18 mouse cellular contexts compared by ENCODE assay signal in genomic region chr16:38592026-38592678, GRCm38 (mm10). TPM values are rescaled to one million over a fixed set of nuclear protein-coding genes. Genes with fewer than 3 reads are reported as not detected.
DNase-seq lines count a peak whose midpoint lies in the region; ATAC-seq and TF ChIP-seq lines count a peak whose summit lies in the region.
"Had no signal": no experiment of that assay in that cellular context is flagged by ENCODE, and none has a peak within 500 bp of the region (broad histone marks: within the 10 kb centered on the region; RNA-seq: fewer than 3 reads in every experiment).

No protein-coding gene starts in this region.

- 80% methylated on average over 12 of the region's 12 CpGs for WGBS in forebrain, embryonic 13.5 days
- WGBS in forebrain, embryonic 11.5 days, result 91% methylated on average over 12 of the region's 12 CpGs
- 84% methylated on average over 12 of the region's 12 CpGs for WGBS in hindbrain, embryonic 16.5 days
- WGBS in hindbrain, embryonic 12.5 days, result 86% methylated on average over 12 of the region's 12 CpGs

- peak; percentile 82 for ATAC-seq in forebrain, embryonic 13.5 days
- ATAC-seq in forebrain, embryonic 11.5 days (replicated peaks; ENCODE audit: low FRiP score), result no peak
- peak; percentile 45; the same call in 1 of the 2 replicates for ATAC-seq in hindbrain, embryonic 16.5 days
- ATAC-seq in hindbrain, embryonic 12.5 days (ENCODE audit: low FRiP score), result no peak

- no peaks in the 10 kb centered on the region for H3K4me1 ChIP-seq in forebrain, embryonic 13.5 days
- no peaks in the 10 kb centered on the region for H3K4me1 ChIP-seq in forebrain, embryonic 11.5 days (replicated peaks; ENCODE audit: control insufficient read depth, insufficient read depth, low read length)
- H3K4me1 ChIP-seq in hindbrain, embryonic 16.5 days (ENCODE audit: control insufficient read depth, insufficient read depth, low read depth, low read length), result no peaks in the 10 kb centered on the region
- H3K4me1 ChIP-seq in hindbrain, embryonic 12.5 days, result no peaks in the 10 kb centered on the region
- H3K4me1 ChIP-seq in brown adipose tissue, adult 24 weeks (ENCODE audit: control insufficient read depth, insufficient read depth, insufficient read length, low read length), result peaks cover under 1% of the 10 kb centered on the region; the same call in 1 of the 2 replicates
- H3K4me1 ChIP-seq: embryonic facial prominence, embryonic 13.5 days; limb, embryonic 15.5 days had no signal

- peaks cover 64% of the 10 kb centered on the region for H3K36me3 ChIP-seq in forebrain, embryonic 13.5 days (ENCODE audit: poor library complexity, severe bottlenecking)
- H3K36me3 ChIP-seq in forebrain, embryonic 11.5 days (ENCODE audit: control insufficient read depth, insufficient read depth, low read length), result peaks cover 3% of the 10 kb centered on the region; the same call in 1 of the 2 replicates
- H3K36me3 ChIP-seq in hindbrain, embryonic 16.5 days (ENCODE audit: control insufficient read depth, insufficient read depth, low read length), result peaks cover 27% of the 10 kb centered on the region
- H3K36me3 ChIP-seq in hindbrain, embryonic 12.5 days, result peaks cover 55% of the 10 kb centered on the region

- H3K4me3 ChIP-seq in forebrain, embryonic 13.5 days, result no peak overlapping the region
- H3K4me3 ChIP-seq in forebrain, embryonic 11.5 days (ENCODE audit: low read depth, low read length), result no peak overlapping the region
- H3K4me3 ChIP-seq in hindbrain, embryonic 16.5 days (ENCODE audit: low read length), result no peak overlapping the region
- no peak overlapping the region for H3K4me3 ChIP-seq in hindbrain, embryonic 12.5 days
- no peak overlapping the region for H3K4me3 ChIP-seq in layer of hippocampus, adult 2 months
- H3K4me3 ChIP-seq in brown adipose tissue, adult 24 weeks (ENCODE audit: insufficient read depth, low read depth, low read length), result no peak overlapping the region
- H3K4me3 ChIP-seq: embryonic facial prominence, embryonic 13.5 days; limb, embryonic 15.5 days had no signal

- H3K27ac ChIP-seq in forebrain, embryonic 13.5 days, result no peak overlapping the region
- H3K27ac ChIP-seq in forebrain, embryonic 11.5 days (ENCODE audit: low read depth, low read length), result no peak overlapping the region
- H3K27ac ChIP-seq in hindbrain, embryonic 16.5 days (ENCODE audit: low read depth, low read length), result no peak overlapping the region
- no peak overlapping the region for H3K27ac ChIP-seq in hindbrain, embryonic 12.5 days
- H3K27ac ChIP-seq in layer of hippocampus, adult 2 months, result peak overlapping the region; percentile 60
- peak overlapping the region; percentile 48 for H3K27ac ChIP-seq in brown adipose tissue, adult 24 weeks (replicated peaks; ENCODE audit: low read depth, low read length)
- H3K27ac ChIP-seq: embryonic facial prominence, embryonic 13.5 days; hindbrain, embryonic 14.5 days; limb, embryonic 15.5 days had no signal

- no peak overlapping the region for H3K4me2 ChIP-seq in forebrain, embryonic 13.5 days
- H3K4me2 ChIP-seq in forebrain, embryonic 11.5 days (ENCODE audit: low read depth, low read length, severe bottlenecking), result no peak overlapping the region
- no peak overlapping the region for H3K4me2 ChIP-seq in hindbrain, embryonic 16.5 days (ENCODE audit: low read length)
- no peak overlapping the region for H3K4me2 ChIP-seq in hindbrain, embryonic 12.5 days (replicated peaks)
- H3K4me2 ChIP-seq: embryonic facial prominence, embryonic 13.5 days; hindbrain, embryonic 14.5 days; limb, embryonic 15.5 days had no signal

- DNase-seq in forebrain, embryonic 11.5 days (ENCODE audit: low spot score), result no peak
- DNase-seq in layer of hippocampus, adult 2 months (ENCODE audit: low spot score in 2 of 2), result no peak
- DNase-seq in layer of hippocampus, adult 11-12 months (ENCODE audit: low spot score), result no peak
- DNase-seq in cerebellum, adult 11 months, result no peak
- DNase-seq: adrenal gland, postnatal 14 days; gastrocnemius, postnatal 14 days; lung, adult 2 months; lung, postnatal 4 days; midbrain, embryonic 14.5 days; right cerebral cortex, postnatal 14 days; thymus, postnatal 4 days had no signal

- no peak overlapping the region for H3K9ac ChIP-seq in forebrain, embryonic 13.5 days
- no peak overlapping the region for H3K9ac ChIP-seq in forebrain, embryonic 11.5 days (ENCODE audit: low read length)
- H3K9ac ChIP-seq in hindbrain, embryonic 16.5 days (ENCODE audit: low read depth, low read length), result no peak overlapping the region
- H3K9ac ChIP-seq in hindbrain, embryonic 12.5 days, result no peak overlapping the region
- H3K9ac ChIP-seq: embryonic facial prominence, embryonic 13.5 days; hindbrain, embryonic 14.5 days; limb, embryonic 15.5 days had no signal

- no peaks in the 10 kb centered on the region for H3K9me3 ChIP-seq in forebrain, embryonic 13.5 days (replicated peaks)
- no peaks in the 10 kb centered on the region for H3K9me3 ChIP-seq in forebrain, embryonic 11.5 days (ENCODE audit: control insufficient read depth, low read length)
- no peaks in the 10 kb centered on the region for H3K9me3 ChIP-seq in hindbrain, embryonic 16.5 days (ENCODE audit: control insufficient read depth, low read length)
- no peaks in the 10 kb centered on the region for H3K9me3 ChIP-seq in hindbrain, embryonic 12.5 days (replicated peaks)
- H3K9me3 ChIP-seq: embryonic facial prominence, embryonic 13.5 days; limb, embryonic 15.5 days had no signal

- no peak for TF ChIP-seq CTCF in layer of hippocampus, adult 2 months (conservative IDR thresholded peaks at IDR 0.05)

- no peaks in the 10 kb centered on the region for H3K27me3 ChIP-seq in forebrain, embryonic 13.5 days
- no peaks in the 10 kb centered on the region for H3K27me3 ChIP-seq in forebrain, embryonic 11.5 days (ENCODE audit: control insufficient read depth, insufficient read depth, low read length)
- no peaks in the 10 kb centered on the region for H3K27me3 ChIP-seq in hindbrain, embryonic 16.5 days (replicated peaks; ENCODE audit: control insufficient read depth, insufficient read depth, low read length)
- H3K27me3 ChIP-seq in hindbrain, embryonic 12.5 days, result no peaks in the 10 kb centered on the region
- H3K27me3 ChIP-seq: embryonic facial prominence, embryonic 13.5 days; limb, embryonic 15.5 days had no signal

RNA-seq across cellular contexts. Expression of gene Tmem39a, which starts 33.7 kb away (rescaled TPM):
- 42.9 and 57.3 TPM in 2 replicates for polyA plus RNA-seq in forebrain, embryonic 13.5 days (2015; fragmentation: Nextera tagmentation; extraction: Ambion mirVana)
- polyA plus RNA-seq in forebrain, embryonic 11.5 days (2014; fragmentation: Nextera tagmentation; extraction: Ambion mirVana), result 77.6 and 85.0 TPM in 2 replicates
- 32.0 and 37.0 TPM in 2 replicates for polyA plus RNA-seq in hindbrain, embryonic 16.5 days (2015; fragmentation: Nextera tagmentation; extraction: Ambion mirVana)
- 65.3 and 67.4 TPM in 2 replicates for polyA plus RNA-seq in hindbrain, embryonic 12.5 days (2016; fragmentation: Nextera tagmentation; extraction: Ambion mirVana)
- 10 to 100 TPM; 20.4 to 23.2 TPM for total RNA-seq in layer of hippocampus, adult 2 months (2021)
- polyA plus RNA-seq in brown adipose tissue, adult 24 weeks (2012; ENCODE audit: insufficient read depth, insufficient read length, missing spikeins), result 24.1 and 30.9 TPM in 2 replicates

RNA-seq across cellular contexts. Expression of gene Poglut1, which starts 42.1 kb away (rescaled TPM):
- 63.0 and 74.8 TPM in 2 replicates for polyA plus RNA-seq in forebrain, embryonic 13.5 days (2015; fragmentation: Nextera tagmentation; extraction: Ambion mirVana)
- 72.4 and 75.5 TPM in 2 replicates for polyA plus RNA-seq in forebrain, embryonic 11.5 days (2014; fragmentation: Nextera tagmentation; extraction: Ambion mirVana)
- 50.1 and 55.8 TPM in 2 replicates for polyA plus RNA-seq in hindbrain, embryonic 16.5 days (2015; fragmentation: Nextera tagmentation; extraction: Ambion mirVana)
- 73.5 and 76.8 TPM in 2 replicates for polyA plus RNA-seq in hindbrain, embryonic 12.5 days (2016; fragmentation: Nextera tagmentation; extraction: Ambion mirVana)
- total RNA-seq in layer of hippocampus, adult 2 months (2021), result 10 to 100 TPM; 49.3 to 52.3 TPM
- 10.1 and 14.5 TPM in 2 replicates for polyA plus RNA-seq in brown adipose tissue, adult 24 weeks (2012; ENCODE audit: insufficient read depth, insufficient read length, missing spikeins)

Comparison
In these comparisons a context has a peak if more than half of its experiments do, and no peak if none do; other contexts are left out.
1. ATAC-seq: peak in forebrain, embryonic 13.5 days (single experiment) and hindbrain, embryonic 16.5 days (single experiment); none in forebrain, embryonic 11.5 days (single experiment) and hindbrain, embryonic 12.5 days (single experiment).
2. H3K27ac ChIP-seq: peak in layer of hippocampus, adult 2 months (single experiment) and brown adipose tissue, adult 24 weeks (single experiment); none in forebrain, embryonic 13.5 days (single experiment), forebrain, embryonic 11.5 days (single experiment), hindbrain, embryonic 16.5 days (single experiment) and hindbrain, embryonic 12.5 days (single experiment).